Mouse (Mus musculus) E14TG2a.4 (cell line): ENCODE measurements around the gene Tsr2.

Experiments
- CTCF ChIP-seq: conservative IDR thresholded peaks from 2 replicates; pipeline ENCODE4 v1.5.1; 2014; ENCODE audit warnings: low read length
- NANOG ChIP-seq: IDR thresholded peaks from 2 replicates; pipeline ENCODE4 v1.6.1; 2014; ENCODE audit warnings: borderline replicate concordance, low read length, mixed read lengths
- POU5F1 ChIP-seq: IDR thresholded peaks from 2 replicates; pipeline ENCODE4 v1.6.1; 2014; ENCODE audit warnings: low read length, borderline replicate concordance

DNA sequence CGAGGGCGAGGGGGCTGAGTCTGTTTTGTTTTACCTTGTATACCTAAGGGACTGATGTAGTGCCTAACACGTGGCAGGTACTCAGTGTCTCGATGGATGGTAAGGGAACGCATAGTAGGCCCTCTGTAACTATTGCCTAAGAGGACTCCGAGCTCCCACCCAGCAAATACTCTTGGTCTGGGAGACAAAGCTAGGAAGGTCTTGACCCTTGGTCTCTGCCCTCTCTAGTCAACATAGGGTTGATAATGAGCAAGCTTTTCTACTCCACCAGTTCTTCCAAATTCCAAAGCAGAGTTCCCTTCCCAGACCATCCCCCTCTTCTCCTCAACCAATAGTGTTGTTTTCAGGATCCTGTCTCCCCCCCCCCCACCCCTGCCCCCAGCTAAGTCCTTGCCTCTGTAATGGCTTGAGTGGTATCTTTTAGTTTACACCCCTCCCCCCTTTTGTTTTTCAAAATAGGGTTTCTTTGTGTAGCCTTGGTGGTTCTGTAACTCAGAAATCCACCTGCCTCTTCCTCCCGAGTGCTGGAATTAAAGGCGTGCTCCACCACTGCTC is 46.6 kb downstream of the Tsr2 start:
- TF ChIP-seq CTCF (no peak), POU5F1 (no peak), NANOG (no peak)
